Mouse (Mus musculus): ENCODE data around the gene Tnfsf8.

Gene Tnfsf8

DNA sequence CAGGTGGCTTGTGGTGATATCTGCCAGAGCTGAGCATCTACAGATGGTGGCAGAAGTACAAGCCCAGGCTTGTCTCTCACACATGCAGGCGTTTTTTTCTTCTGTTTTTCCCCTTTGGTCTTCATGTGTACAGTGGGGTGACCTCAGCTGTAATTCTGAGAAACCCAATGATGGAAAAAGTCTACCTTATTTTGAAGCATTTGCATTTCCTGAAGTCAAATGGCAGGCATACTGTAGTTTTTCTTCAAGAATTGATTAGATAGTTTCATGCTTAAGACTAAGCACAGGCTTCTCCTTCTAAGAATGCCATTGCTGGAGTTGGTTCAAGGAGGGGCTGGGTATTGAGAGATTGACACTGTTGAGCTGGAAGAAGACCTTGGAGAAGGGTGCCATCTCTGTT is 18.9 kb downstream of the Tnfsf8 start:
- DNase-seq (ENCODE audit: low read depth): peak; percentile 41

DNA sequence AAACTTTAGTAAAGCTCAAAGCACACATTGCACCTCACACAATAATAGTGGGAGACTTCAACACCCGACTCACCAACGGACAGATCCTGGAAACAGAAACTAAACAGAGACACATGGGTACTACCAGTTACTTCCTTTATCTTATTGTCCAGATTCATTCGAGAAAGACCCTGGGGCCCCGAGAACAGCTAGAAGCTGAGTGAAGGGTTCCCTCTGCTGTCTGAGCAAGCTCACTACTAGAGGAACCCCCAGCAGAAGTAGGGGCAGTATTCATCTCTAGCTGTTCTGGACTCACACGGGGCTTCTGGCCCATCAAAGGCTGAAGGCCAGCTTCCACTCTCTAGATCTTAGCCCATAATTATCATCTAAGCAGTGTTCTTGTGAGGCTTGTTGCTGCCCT is 20.7 kb downstream of the Tnfsf8 start:
- peak; percentile 36 for DNase-seq (ENCODE audit: low read depth)

DNA sequence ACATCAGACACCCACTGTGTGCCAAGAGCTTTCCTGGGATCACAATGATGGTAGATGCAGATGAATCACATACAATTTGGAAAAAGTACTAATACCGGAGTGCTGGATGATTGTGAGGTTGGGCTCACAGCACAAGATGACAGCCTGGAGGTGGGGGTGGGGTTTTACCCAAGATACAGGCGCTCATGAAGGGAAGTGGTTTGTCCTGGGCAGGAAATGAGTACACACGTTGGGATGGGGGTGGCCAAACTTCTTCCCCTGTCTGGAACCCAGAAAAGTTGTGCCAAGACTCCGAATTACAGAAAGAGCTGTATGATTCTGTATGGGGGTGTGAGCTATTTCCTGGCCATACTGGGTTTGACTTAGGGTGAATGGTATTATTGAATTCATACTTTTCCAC is 38.0 kb downstream of the Tnfsf8 start:
- peak; percentile 37 for DNase-seq (ENCODE audit: low read depth)

DNA sequence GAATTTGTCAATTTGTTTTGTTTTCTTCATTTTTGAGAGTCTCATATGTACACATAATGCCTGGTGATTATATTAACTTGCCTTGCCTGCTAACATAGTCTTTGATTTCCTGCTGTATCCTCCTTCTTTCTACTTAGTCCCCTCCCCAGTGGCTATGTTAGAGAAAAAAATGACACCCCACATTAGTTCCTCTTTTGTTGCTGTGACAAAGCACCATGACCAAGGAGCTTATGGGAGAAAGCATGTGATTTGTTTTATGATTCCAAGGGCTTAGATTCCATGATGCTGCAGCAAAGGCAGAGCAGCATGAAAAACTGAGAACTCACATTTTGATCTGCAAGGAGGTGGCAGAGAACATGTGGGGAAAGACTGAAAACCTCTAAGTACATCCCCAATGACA is 43.6 kb downstream of the Tnfsf8 start:
- no peak for DNase-seq (ENCODE audit: low read depth)

DNA sequence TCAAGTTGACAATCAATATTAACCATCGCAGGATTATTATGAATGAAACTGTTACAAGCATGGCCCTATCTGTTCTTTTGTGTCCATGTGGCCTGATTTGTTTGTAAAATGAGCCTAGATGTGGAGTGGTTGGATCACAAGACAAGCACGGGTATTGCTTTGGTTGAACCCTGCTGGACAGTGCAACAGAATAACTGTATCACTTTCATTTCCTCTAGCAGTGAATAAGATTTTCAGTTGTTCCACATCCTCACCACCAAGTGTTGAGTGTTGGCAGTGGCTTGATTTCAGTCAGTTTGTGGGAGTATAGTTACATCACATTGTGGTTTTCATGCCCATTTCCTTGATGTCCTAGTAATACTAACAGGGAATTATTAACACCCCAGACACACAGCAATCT is 45.5 kb downstream of the Tnfsf8 start:
- DNase-seq (ENCODE audit: low read depth): no peak

DNA sequence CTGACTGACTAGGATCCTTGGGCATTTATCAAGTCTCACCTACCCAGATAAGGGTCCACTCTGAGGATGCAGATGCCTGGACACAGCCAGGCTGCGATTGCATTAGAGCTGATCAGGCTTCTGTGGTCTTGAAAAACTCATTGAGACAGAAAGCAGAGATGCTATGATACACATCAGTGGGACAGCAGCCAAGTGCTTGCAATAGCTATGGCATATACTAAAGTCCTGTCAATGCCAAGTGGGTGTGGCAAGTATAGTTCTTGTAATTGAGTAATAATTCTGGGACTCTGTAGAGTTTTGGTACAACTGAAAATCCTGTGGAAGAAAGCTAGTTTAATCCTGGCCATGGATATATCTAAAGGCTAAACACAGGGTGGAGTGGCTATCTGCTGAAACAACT is 63.1 kb downstream of the Tnfsf8 start:
- no peak for DNase-seq (ENCODE audit: low read depth)

DNA sequence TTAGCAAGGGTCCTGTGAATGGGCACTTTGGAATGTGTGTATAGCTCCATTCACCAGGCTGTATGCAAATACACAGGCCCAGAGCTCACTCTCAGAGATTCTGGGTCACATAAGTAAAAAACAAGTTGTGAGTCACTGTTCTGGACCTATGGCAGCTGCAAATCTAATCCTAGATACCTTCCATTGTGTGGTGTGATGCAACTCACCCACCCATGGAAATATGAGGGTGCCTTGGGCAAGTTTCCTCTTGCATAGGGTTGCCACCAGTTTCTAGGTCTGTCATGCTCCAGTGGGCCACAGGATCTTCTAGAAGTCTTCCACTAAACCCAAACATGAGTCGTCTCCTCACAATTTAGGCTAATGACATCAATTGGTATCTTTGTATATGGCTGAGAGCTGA is 64.6 kb downstream of the Tnfsf8 start:
- DNase-seq (ENCODE audit: low read depth): no peak

DNA sequence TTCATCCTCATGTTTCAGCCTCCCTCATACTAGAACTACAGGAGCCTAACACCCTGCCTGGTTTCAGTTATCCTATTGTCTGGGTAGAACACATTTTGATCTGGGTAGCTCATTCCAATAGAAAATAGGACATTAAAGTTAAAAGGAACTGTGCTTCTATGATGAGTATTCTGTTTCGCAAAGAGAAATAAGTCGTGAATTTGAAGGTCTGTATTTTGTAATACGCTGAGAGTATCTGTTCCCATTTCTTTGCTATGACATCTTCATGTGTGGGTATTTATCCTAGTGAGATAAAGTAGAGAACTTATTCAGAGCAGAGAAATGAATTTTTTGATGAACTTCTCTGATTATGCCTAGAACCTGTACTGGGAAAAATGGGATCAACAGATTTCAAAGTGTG is 68.8 kb downstream of the Tnfsf8 start:
- DNase-seq (ENCODE audit: low read depth): no peak

DNA sequence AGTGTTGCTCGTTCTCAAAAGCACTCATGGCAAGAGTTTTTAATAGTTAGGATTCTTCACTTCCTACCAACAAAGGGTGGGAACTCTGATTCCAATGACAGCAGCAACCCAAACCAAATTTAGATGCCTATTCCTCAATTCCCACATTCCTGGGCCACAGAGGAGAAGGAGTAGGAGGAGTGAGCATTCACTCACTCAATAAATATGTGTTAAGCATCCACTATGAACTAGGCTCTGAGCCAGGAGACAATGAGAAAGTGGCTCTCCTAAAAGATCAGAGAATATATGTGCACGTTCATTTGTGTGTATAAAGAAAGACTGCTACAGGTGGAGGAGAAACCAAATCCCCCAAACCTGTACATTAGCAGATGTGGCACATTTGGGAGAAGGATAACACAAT is 75.7 kb downstream of the Tnfsf8 start:
- DNase-seq (ENCODE audit: low read depth): no peak

DNA sequence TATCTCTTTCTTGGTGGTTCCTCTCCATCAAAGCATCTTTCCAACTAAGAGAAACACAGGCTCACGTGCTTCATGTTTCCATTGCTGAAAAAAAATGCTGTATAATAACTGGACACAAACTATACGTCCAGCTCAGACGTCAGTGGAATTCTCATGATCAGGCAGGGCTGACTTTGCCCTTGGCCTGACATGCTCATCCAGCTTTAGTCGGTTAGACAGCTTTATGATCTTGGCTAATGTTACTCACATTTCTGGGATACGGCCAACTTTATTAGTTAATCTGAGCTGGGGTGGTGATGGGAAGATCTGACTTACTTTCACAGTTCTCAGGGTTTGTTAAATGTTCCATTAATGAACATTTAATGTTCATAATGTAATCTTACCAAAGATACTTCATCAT is 77.3 kb downstream of the Tnfsf8 start:
- no peak for DNase-seq (ENCODE audit: low read depth)

DNA sequence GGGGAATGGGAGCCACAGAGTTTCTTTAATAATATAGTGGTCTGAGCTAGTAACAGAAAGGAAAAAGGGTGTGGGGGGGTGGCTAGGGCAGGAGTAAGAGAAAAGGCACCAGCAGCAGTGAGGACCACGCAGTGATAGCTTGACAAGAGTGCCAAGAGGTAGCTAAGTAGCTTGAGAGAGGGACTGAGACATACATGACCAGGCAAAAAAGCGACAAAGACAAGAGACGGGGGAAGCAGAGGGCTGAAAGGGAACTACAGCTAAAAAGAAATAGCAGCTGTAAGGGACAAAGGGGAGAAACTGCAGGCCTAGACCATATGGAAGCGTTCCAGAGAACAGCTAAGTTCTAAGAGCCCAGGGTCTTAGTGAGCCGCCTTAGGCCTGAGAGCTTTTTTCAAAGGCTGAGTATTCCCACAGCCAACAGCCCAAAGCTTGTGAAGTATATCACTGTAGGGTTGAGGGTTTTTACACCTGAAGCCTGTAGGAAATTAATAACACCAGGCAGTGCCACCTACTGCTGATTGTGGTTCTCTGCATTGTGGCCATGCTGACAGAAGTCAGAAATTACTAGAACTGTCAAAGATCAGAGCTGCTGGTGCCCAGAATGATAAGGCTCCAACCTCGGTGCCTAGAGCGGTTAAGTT is 78.1 kb downstream of the Tnfsf8 start:
- no peak for DNase-seq (ENCODE audit: low read depth)
